Mouse (Mus musculus) stomach, embryonic 15.5 days (tissue): ENCODE results near the gene Acvr1c. TPM values are rescaled to one million over a fixed set of nuclear protein-coding genes. Genes with fewer than 3 reads are reported as not detected.

Experiments
- ATAC-seq: fragments of 200-750 bp; cut with Nextera tagmentation; 2 replicates; pipeline ENCODE4 v1.8.0; 2017; ENCODE audit warnings: low read depth, moderate number of reproducible peaks, moderate TSS enrichment; ENCODE audit not compliant: insufficient read depth, low FRiP score
- H3K27ac ChIP-seq: fragments of 300-500 bp; sonication (generic); 2 replicates; pipeline ENCODE4 v1.5.1; 2015; ENCODE audit warnings: mild to moderate bottlenecking, inconsistent platforms
- H3K27me3 ChIP-seq: fragments of 300-500 bp; sonication (generic); replicated peaks from 2 replicates; pipeline ENCODE4 v1.6.1; 2015; ENCODE audit warnings: inconsistent platforms
- H3K36me3 ChIP-seq: fragments of 300-500 bp; sonication (generic); 2 replicates; pipeline ENCODE4 v1.6.1; 2015; ENCODE audit warnings: inconsistent platforms
- H3K4me1 ChIP-seq: fragments of 300-500 bp; sonication (generic); 2 replicates; pipeline ENCODE4 v1.6.1; 2015; ENCODE audit warnings: inconsistent platforms
- H3K4me2 ChIP-seq: fragments of 300-500 bp; sonication (generic); 2 replicates; pipeline ENCODE4 v1.6.1; 2015; ENCODE audit warnings: mild to moderate bottlenecking, inconsistent platforms
- H3K4me3 ChIP-seq: fragments of 300-500 bp; sonication (generic); replicated peaks from 2 replicates; pipeline ENCODE4 v1.5.1; 2015; ENCODE audit warnings: inconsistent platforms
- H3K9ac ChIP-seq: fragments of 300-500 bp; sonication (generic); 2 replicates; pipeline ENCODE4 v1.6.1; 2015; ENCODE audit warnings: inconsistent platforms
- H3K9me3 ChIP-seq: fragments of 300-500 bp; sonication (generic); 2 replicates; pipeline ENCODE4 v1.6.1; 2016; ENCODE audit warnings: inconsistent platforms
- WGBS: fragments of 180-500 bp; shearing (Covaris S2); methylation state at CpG from one replicate; pipeline ENCODE4 v1.1.7; 2015; 5-methylcytosine and 5-hydroxymethylcytosine counted together
- polyA plus RNA-seq: library from polyadenylated mRNA; unstranded; fragments of >200 nt; fragmentation: Nextera tagmentation; extraction: Ambion mirVana; gene quantifications from 2 replicates; pipeline ENCODE4 v1.2.1, GENCODE M21; 2015

Acvr1c gene
- polyA plus RNA-seq, 1 experiment from 2014 or later = 1.6 TPM

- WGBS = 78% methylated on average over 2 of the region's 2 CpGs
- H3K4me3 ChIP-seq = no peak overlapping the region
- no peaks in the 10 kb centered on the region for H3K36me3 ChIP-seq
- no peak for ATAC-seq
- H3K9ac ChIP-seq = no peak overlapping the region
- no peak overlapping the region for H3K4me2 ChIP-seq
- H3K4me1 ChIP-seq = no peaks in the 10 kb centered on the region
- no peaks in the 10 kb centered on the region for H3K27me3 ChIP-seq
- H3K9me3 ChIP-seq = no peaks in the 10 kb centered on the region
- no peak overlapping the region for H3K27ac ChIP-seq
Measured at GRCm38 (mm10) chr2:58350657-58351056, 7.0 kb downstream of the Acvr1c start.

GRCm38 (mm10) chr2:58336730-58337129 lies 21.0 kb downstream of the Acvr1c start:
- H3K4me1 ChIP-seq = no peaks in the 10 kb centered on the region
- H3K4me2 ChIP-seq = no peak overlapping the region
- H3K9ac ChIP-seq = no peak overlapping the region
- no peaks in the 10 kb centered on the region for H3K9me3 ChIP-seq
- no peaks in the 10 kb centered on the region for H3K36me3 ChIP-seq
- 45% methylated on average over 5 of the region's 5 CpGs for WGBS
- H3K27ac ChIP-seq = no peak overlapping the region
- no peak overlapping the region for H3K4me3 ChIP-seq
- no peaks in the 10 kb centered on the region for H3K27me3 ChIP-seq
- no peak; the same call in 1 of the 2 replicates for ATAC-seq

- H3K4me1 ChIP-seq = peaks cover under 1% of the 10 kb centered on the region; the same call in 1 of the 2 replicates
- WGBS = 80% methylated on average over 5 of the region's 5 CpGs
- no peak overlapping the region for H3K4me2 ChIP-seq
- no peaks in the 10 kb centered on the region for H3K27me3 ChIP-seq
- no peak overlapping the region for H3K27ac ChIP-seq
- H3K36me3 ChIP-seq = no peaks in the 10 kb centered on the region
- ATAC-seq = no peak
- H3K4me3 ChIP-seq = no peak overlapping the region
- H3K9me3 ChIP-seq = no peaks in the 10 kb centered on the region
- H3K9ac ChIP-seq = no peak overlapping the region
Measured at GRCm38 (mm10) chr2:58329589-58329988, 28.1 kb downstream of the Acvr1c start.

GRCm38 (mm10) chr2:58324118-58324901 lies 33.4 kb downstream of the Acvr1c start:
- ATAC-seq = peak; percentile 56; the same call in 1 of the 2 replicates
- 14% methylated on average over 23 of the region's 23 CpGs for WGBS

GRCm38 (mm10) chr2:58323274-58323673 lies 34.4 kb downstream of the Acvr1c start:
- Histone ChIP-seq H3K27ac (no peak overlapping the region), H3K4me2 (no peak overlapping the region), H3K27me3 (no peaks in the 10 kb centered on the region), H3K9ac (no peak overlapping the region), H3K4me1 (peaks cover 3% of the 10 kb centered on the region; the same call in 1 of the 2 replicates), H3K9me3 (no peaks in the 10 kb centered on the region), H3K36me3 (no peaks in the 10 kb centered on the region), H3K4me3 (no peak overlapping the region)
- ATAC-seq = no peak
- WGBS = 73% methylated on average over 6 of the region's 6 CpGs

More at GRCm38 (mm10) chr2:58324118-58324901, 33.4 kb downstream of the Acvr1c start:
- H3K27ac ChIP-seq = no peak overlapping the region
- H3K4me3 ChIP-seq = peak overlapping the region; percentile 34
- H3K27me3 ChIP-seq = no peaks in the 10 kb centered on the region
- peaks cover 3% of the 10 kb centered on the region; the same call in 1 of the 2 replicates for H3K4me1 ChIP-seq
- no peaks in the 10 kb centered on the region for H3K9me3 ChIP-seq
- no peak overlapping the region for H3K9ac ChIP-seq
- no peaks in the 10 kb centered on the region for H3K36me3 ChIP-seq
- peak overlapping the region; percentile 56 for H3K4me2 ChIP-seq

GRCm38 (mm10) chr2:58316186-58316585 lies 41.5 kb downstream of the Acvr1c start:
- Histone ChIP-seq H3K27ac (no peak overlapping the region), H3K4me2 (no peak overlapping the region), H3K4me1 (no peaks in the 10 kb centered on the region), H3K27me3 (no peaks in the 10 kb centered on the region), H3K36me3 (no peaks in the 10 kb centered on the region), H3K4me3 (no peak overlapping the region), H3K9me3 (no peaks in the 10 kb centered on the region), H3K9ac (no peak overlapping the region)
- 90% methylated on average over 7 of the region's 7 CpGs for WGBS
- no peak for ATAC-seq

- Histone ChIP-seq H3K9me3 (no peaks in the 10 kb centered on the region), H3K4me1 (no peaks in the 10 kb centered on the region), H3K27ac (no peak overlapping the region), H3K9ac (no peak overlapping the region), H3K27me3 (no peaks in the 10 kb centered on the region), H3K4me3 (no peak overlapping the region), H3K4me2 (no peak overlapping the region), H3K36me3 (no peaks in the 10 kb centered on the region)
- WGBS = 34% methylated on average over 3 of the region's 3 CpGs
- no peak for ATAC-seq
Measured at GRCm38 (mm10) chr2:58309695-58310094, 48.0 kb downstream of the Acvr1c start.

GRCm38 (mm10) chr2:58304450-58304849 lies 53.2 kb downstream of the Acvr1c start:
- ATAC-seq = no peak
- H3K4me2 ChIP-seq = no peak overlapping the region
- H3K9me3 ChIP-seq = no peaks in the 10 kb centered on the region
- no peak overlapping the region for H3K27ac ChIP-seq
- no peaks in the 10 kb centered on the region for H3K36me3 ChIP-seq
- 42% methylated on average over 3 of the region's 3 CpGs for WGBS
- H3K4me3 ChIP-seq = no peak overlapping the region
- no peaks in the 10 kb centered on the region for H3K4me1 ChIP-seq
- no peak overlapping the region for H3K9ac ChIP-seq
- no peaks in the 10 kb centered on the region for H3K27me3 ChIP-seq

- peak; percentile 65; the same call in 1 of the 2 replicates for ATAC-seq
- Histone ChIP-seq H3K27ac (no peak overlapping the region), H3K36me3 (no peaks in the 10 kb centered on the region), H3K4me3 (no peak overlapping the region), H3K27me3 (no peaks in the 10 kb centered on the region), H3K4me1 (peaks cover 3% of the 10 kb centered on the region; the same call in 1 of the 2 replicates), H3K4me2 (peak overlapping the region; percentile 25; the same call in 1 of the 2 replicates), H3K9me3 (no peaks in the 10 kb centered on the region), H3K9ac (no peak overlapping the region)
- 15% methylated on average over 9 of the region's 9 CpGs for WGBS
Measured at GRCm38 (mm10) chr2:58289759-58290431, 67.8 kb downstream of the Acvr1c start.

GRCm38 (mm10) chr2:58289331-58289730 lies 68.4 kb downstream of the Acvr1c start:
- Histone ChIP-seq H3K4me1 (peaks cover 3% of the 10 kb centered on the region; the same call in 1 of the 2 replicates), H3K4me3 (no peak overlapping the region), H3K4me2 (no peak overlapping the region), H3K36me3 (no peaks in the 10 kb centered on the region), H3K9me3 (no peaks in the 10 kb centered on the region), H3K9ac (no peak overlapping the region), H3K27ac (no peak overlapping the region), H3K27me3 (no peaks in the 10 kb centered on the region)
- ATAC-seq = no peak
- 50% methylated on average over 6 of the region's 6 CpGs for WGBS

GRCm38 (mm10) chr2:58282259-58282910 lies 75.3 kb downstream of the Acvr1c start:
- Histone ChIP-seq H3K36me3 (no peaks in the 10 kb centered on the region), H3K9me3 (no peaks in the 10 kb centered on the region), H3K4me3 (no peak overlapping the region), H3K27ac (no peak overlapping the region), H3K4me1 (no peaks in the 10 kb centered on the region), H3K9ac (no peak overlapping the region), H3K4me2 (no peak overlapping the region), H3K27me3 (no peaks in the 10 kb centered on the region)
- whole genome bisulfite sequencing = 51% methylated on average over 8 of the region's 8 CpGs
- no peak; the same call in 1 of the 2 replicates for ATAC-seq

GRCm38 (mm10) chr2:58281046-58281445 lies 76.6 kb downstream of the Acvr1c start:
- no peak overlapping the region for H3K4me2 ChIP-seq
- H3K9me3 ChIP-seq = no peaks in the 10 kb centered on the region
- no peak overlapping the region for H3K9ac ChIP-seq
- H3K4me3 ChIP-seq = no peak overlapping the region
- no peaks in the 10 kb centered on the region for H3K36me3 ChIP-seq
- 60% methylated on average over 3 of the region's 3 CpGs for WGBS
- ATAC-seq = no peak
- no peak overlapping the region for H3K27ac ChIP-seq
- no peaks in the 10 kb centered on the region for H3K27me3 ChIP-seq
- H3K4me1 ChIP-seq = no peaks in the 10 kb centered on the region
